In the genomic region with DNA sequence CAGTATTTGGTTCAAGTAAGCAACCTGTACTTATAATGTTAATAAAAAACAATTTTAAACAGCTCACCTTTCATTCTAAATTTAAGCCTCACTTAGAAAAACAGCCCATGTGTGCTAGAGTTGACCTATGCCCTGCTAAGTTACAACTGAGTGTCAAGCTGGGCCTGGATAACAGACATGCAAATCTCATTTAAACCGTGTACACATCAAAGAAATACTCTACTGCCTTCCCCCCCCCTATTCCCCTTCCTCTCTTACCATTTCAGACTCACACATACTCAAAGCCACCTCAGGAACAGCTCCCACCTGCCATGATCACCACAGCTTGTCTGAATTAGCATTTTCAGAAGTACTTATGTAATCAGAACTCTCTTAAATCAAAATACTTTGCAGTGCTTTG, we compare ENCODE assay signal across 25 mouse cellular contexts. TPM values are rescaled to one million over a fixed set of nuclear protein-coding genes. Genes with fewer than 3 reads are reported as not detected.
A peak's percentile ranks its signal among the peaks of the same experiment; 100 is the strongest.
DNase-seq lines count a peak whose midpoint lies in the region; ATAC-seq and TF ChIP-seq lines count a peak whose summit lies in the region.
"Had no signal": no experiment of that assay in that cellular context is flagged by ENCODE, and none has a peak within 500 bp of the region (broad histone marks: within the 10 kb centered on the region; RNA-seq: fewer than 3 reads in every experiment).

No protein-coding gene starts in this region.

- ATAC-seq in limb, embryonic 11.5 days (ENCODE audit: insufficient number of reproducible peaks, low FRiP score, low TSS enrichment, low read depth) = no peak
- ATAC-seq in intestine, postnatal 0 days = no peak
- ATAC-seq: CD4-positive, CD25-positive, alpha-beta regulatory T cell, adult 4 months; forebrain, embryonic 16.5 days had no signal

- TF ChIP-seq CTCF in intestine, postnatal 0 days (IDR thresholded peaks at IDR 0.05; ENCODE audit: low read depth) = no peak

- H3K9me3 ChIP-seq in limb, embryonic 11.5 days (ENCODE audit: control insufficient read depth, low read length) = no peaks in the 10 kb centered on the region
- no peaks in the 10 kb centered on the region for H3K9me3 ChIP-seq in intestine, postnatal 0 days (ENCODE audit: control insufficient read depth)
- H3K9me3 ChIP-seq: embryonic facial prominence, embryonic 15.5 days; forebrain, embryonic 10.5 days; G1E; heart, embryonic 13.5 days; hindbrain, embryonic 15.5 days had no signal

- DNase-seq in embryo, embryonic 10 days (ENCODE audit: low spot score) = peak; percentile 18
- no peak for DNase-seq in embryo, embryonic 9.5 days (ENCODE audit: extremely low spot score)
- peak; percentile 18 for DNase-seq in kidney, adult 9 months
- no peak for DNase-seq in kidney, adult 18-20 months
- peak; percentile 41 for DNase-seq in embryo, embryonic 10.5 days (ENCODE audit: low spot score)
- peak; percentile 52 for DNase-seq in limb, embryonic 11.5 days (ENCODE audit: low spot score)
- DNase-seq: adrenal gland, postnatal 10 days; B cell, adult 2 months; cerebellum, adult 11-12 months; cerebellum, adult 9-11 months; cerebellum, postnatal 36 days; gastrocnemius, postnatal 36 days; heart, adult 11 months; heart, postnatal 36 days had no signal

- H3K4me1 ChIP-seq in limb, embryonic 11.5 days (ENCODE audit: control insufficient read depth, insufficient read depth, low read length) = peaks cover 14% of the 10 kb centered on the region; the same call in 1 of the 2 replicates
- H3K4me1 ChIP-seq in intestine, postnatal 0 days (replicated peaks; ENCODE audit: control insufficient read depth, insufficient read depth, low read length) = no peaks in the 10 kb centered on the region
- H3K4me1 ChIP-seq: heart, embryonic 13.5 days; hindbrain, embryonic 15.5 days had no signal

- no peak overlapping the region for H3K27ac ChIP-seq in limb, embryonic 11.5 days (replicated peaks; ENCODE audit: low read depth, low read length)
- H3K27ac ChIP-seq in intestine, postnatal 0 days (ENCODE audit: low read depth, low read length) = no peak overlapping the region
- H3K27ac ChIP-seq: embryonic facial prominence, embryonic 15.5 days; forebrain, embryonic 10.5 days; heart, embryonic 13.5 days; hindbrain, embryonic 15.5 days had no signal

- H3K4me2 ChIP-seq in limb, embryonic 11.5 days (ENCODE audit: low read depth, severe bottlenecking) = no peak overlapping the region
- no peak overlapping the region for H3K4me2 ChIP-seq in intestine, postnatal 0 days (replicated peaks; ENCODE audit: low read depth)
- H3K4me2 ChIP-seq: embryonic facial prominence, embryonic 15.5 days; heart, embryonic 13.5 days; hindbrain, embryonic 15.5 days had no signal

- no peak overlapping the region for H3K4me3 ChIP-seq in limb, embryonic 11.5 days (ENCODE audit: low read depth, low read length)
- no peak overlapping the region for H3K4me3 ChIP-seq in intestine, postnatal 0 days (ENCODE audit: low read depth, low read length)
- H3K4me3 ChIP-seq: embryonic facial prominence, embryonic 15.5 days; erythroblast, embryonic 14.5 days; forebrain, embryonic 10.5 days; heart, embryonic 13.5 days; hindbrain, embryonic 15.5 days had no signal

- H3K27me3 ChIP-seq in limb, embryonic 11.5 days (ENCODE audit: control insufficient read depth, insufficient read depth, low read length) = no peaks in the 10 kb centered on the region
- no peaks in the 10 kb centered on the region for H3K27me3 ChIP-seq in intestine, postnatal 0 days (replicated peaks; ENCODE audit: control insufficient read depth, insufficient read depth, low read length)
- H3K27me3 ChIP-seq: embryonic facial prominence, embryonic 15.5 days; heart, embryonic 13.5 days; hindbrain, embryonic 15.5 days had no signal

- peaks cover 2% of the 10 kb centered on the region for H3K36me3 ChIP-seq in limb, embryonic 11.5 days (ENCODE audit: control insufficient read depth, insufficient read depth, low read length)
- H3K36me3 ChIP-seq in intestine, postnatal 0 days (ENCODE audit: control insufficient read depth, insufficient read depth) = peaks cover 28% of the 10 kb centered on the region; the same call in 1 of the 2 replicates

- 3% methylated on average over 1 of the region's 1 CpGs for WGBS in limb, embryonic 11.5 days
- WGBS in intestine, postnatal 0 days = 26% methylated on average over 1 of the region's 1 CpGs

- H3K9ac ChIP-seq in limb, embryonic 11.5 days (ENCODE audit: low read length) = no peak overlapping the region
- no peak overlapping the region for H3K9ac ChIP-seq in intestine, postnatal 0 days (ENCODE audit: low read depth, low read length)
- H3K9ac ChIP-seq: embryonic facial prominence, embryonic 15.5 days; heart, embryonic 13.5 days; hindbrain, embryonic 15.5 days had no signal

RNA-seq across cellular contexts. Expression of a gene that starts 44.3 kb away (rescaled TPM):
- polyA plus RNA-seq in limb, embryonic 11.5 days (2014; fragmentation: Nextera tagmentation; extraction: Ambion mirVana) = 71.6 and 82.9 TPM in 2 replicates
- polyA plus RNA-seq in intestine, postnatal 0 days (2015; fragmentation: Nextera tagmentation; extraction: Ambion mirVana) = 25.4 and 28.0 TPM in 2 replicates

RNA-seq across cellular contexts. Expression of a gene that starts 50.6 kb away (rescaled TPM):
- not detected in 2 replicates for polyA plus RNA-seq in limb, embryonic 11.5 days (2014; fragmentation: Nextera tagmentation; extraction: Ambion mirVana)
- polyA plus RNA-seq in intestine, postnatal 0 days (2015; fragmentation: Nextera tagmentation; extraction: Ambion mirVana) = not detected in 2 replicates
- polyA plus RNA-seq: CD4-positive, CD25-positive, alpha-beta regulatory T cell, adult 4 months; embryonic facial prominence, embryonic 15.5 days; erythroblast, embryonic 14.5 days; forebrain, embryonic 10.5 days; forebrain, embryonic 16.5 days; G1E; heart, embryonic 13.5 days; heart, postnatal 0 days; hindbrain, embryonic 11.5 days; hindbrain, embryonic 15.5 days had no signal

Comparison
In these comparisons a context has a peak if more than half of its experiments do, and no peak if none do; other contexts are left out.
1. DNase-seq: peak in embryo, embryonic 10 days (single experiment), kidney, adult 9 months (single experiment), embryo, embryonic 10.5 days (single experiment) and limb, embryonic 11.5 days (single experiment); none in embryo, embryonic 9.5 days (single experiment) and kidney, adult 18-20 months (single experiment).